Mouse (Mus musculus) left cerebral cortex, adult 8-10 months (tissue): ENCODE data around the gene Stk39. TPM values are rescaled to one million over a fixed set of nuclear protein-coding genes. Genes with fewer than 3 reads are reported as not detected.
A peak's percentile ranks its signal among the peaks of the same experiment; 100 is the strongest.

Source experiments
- DNase-seq, 2 experiments: peaks; one replicate each; pipeline ENCODE4 v3.0.0; 2022; ENCODE audit warnings: low spot score in 2 of 2
- total RNA-seq, 4 experiments: library from RNA; stranded (reverse); gene quantifications; 2 replicates each; pipeline ENCODE4 v1.2.4; 2022

The Stk39 gene
- total RNA-seq, 4 experiments from 2014 or later, result 88.4 to 96.1 (median 92.5) TPM

DNA sequence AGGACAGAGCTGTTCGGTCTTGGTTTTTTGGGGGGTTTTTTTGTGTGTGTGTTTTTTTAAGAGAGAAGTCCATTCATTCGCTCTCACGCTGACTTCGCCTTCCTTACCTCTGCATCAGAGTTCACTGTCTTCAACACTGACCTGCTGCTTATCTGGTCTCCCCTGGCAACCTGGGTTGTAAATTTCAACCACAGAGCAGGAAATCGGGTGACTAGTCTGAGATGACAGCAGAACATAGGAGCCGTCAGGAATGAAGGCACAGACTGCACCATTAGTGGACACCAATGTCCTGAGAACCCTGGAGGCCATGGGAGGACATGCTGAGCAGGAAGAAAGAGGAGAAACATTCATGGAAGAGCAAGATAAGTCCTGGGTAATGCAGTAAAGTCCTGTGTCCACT is 51.1 kb downstream of the Stk39 start:
- DNase-seq, result no peak

DNA sequence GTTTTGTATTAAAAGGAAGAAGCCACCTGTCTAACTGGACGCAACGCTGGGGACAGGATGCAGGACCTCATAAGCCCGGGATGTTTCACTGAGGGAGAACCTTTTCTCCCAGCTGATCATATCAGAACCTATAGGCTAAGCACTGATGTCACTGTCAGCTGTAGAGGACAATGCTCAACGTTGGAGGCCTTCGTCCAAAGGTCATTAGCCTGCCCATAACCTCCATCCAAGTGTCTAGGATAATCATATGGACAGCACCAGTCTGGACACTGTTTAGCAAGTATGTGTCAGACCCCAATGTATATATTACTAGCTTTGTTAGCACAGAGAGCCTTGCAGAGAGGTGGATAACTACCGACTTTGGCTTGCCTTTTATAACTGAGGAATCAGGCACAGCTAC is 51.8 kb downstream of the Stk39 start:
- DNase-seq, result no peak

DNA sequence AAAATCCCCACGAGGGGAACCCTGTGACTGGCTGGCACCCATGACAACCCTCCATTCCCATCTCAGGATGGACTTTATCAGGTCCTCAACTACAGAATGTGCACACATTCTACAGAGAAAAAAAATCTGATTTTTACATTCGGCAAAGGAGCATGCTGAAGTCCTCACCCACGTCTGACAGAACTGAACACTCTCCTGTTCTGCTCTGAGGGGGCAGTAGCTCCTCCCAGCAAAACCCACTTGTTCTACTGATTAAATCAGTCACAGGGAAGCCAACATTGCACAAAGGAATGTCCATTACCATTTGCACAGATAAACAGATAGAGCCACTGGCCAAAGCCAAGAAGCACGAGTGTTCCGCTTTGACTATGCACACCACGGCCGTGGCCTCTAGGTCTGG is 52.3 kb downstream of the Stk39 start:
- no peak for DNase-seq

DNA sequence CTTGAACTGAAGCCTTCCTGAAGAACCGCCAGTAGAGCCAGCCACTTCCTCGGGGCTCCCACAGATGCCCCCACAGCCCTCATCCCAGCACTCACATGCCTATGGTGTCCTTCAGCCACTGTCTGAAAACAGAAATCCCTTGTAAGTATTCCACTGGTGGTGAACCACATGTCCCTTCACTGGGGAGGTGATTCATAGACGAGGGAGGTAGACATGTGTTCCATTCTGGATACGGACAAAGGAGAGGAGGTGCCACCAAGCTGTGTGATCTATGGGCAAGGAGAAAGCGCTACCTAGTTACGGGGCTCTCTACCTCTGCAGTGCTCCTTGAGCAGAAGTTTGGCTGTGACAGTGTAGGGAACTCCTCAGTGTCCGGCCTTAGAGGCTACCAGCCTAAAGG is 52.9 kb downstream of the Stk39 start:
- DNase-seq, result no peak

DNA sequence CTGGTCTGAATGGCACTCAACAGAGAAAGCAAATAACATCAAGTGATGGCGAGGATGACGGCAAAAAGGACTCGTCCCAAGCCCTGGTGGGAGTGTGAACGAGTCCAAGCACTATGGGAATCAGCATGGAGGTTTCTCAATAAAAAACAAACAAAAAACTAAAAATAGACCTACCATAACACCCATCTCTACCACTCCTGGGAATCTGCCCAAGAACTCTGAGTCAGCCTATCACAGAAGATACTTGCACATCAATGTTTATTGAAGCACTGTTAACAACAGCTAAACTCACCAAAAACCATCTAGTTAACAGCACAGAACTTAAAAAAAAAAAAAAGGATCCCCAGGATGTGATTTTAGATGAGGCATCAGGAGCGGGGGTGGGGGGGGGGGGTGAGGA is 55.0 kb downstream of the Stk39 start:
- DNase-seq, result peak in 1 of 2 experiments; percentile 49

DNA sequence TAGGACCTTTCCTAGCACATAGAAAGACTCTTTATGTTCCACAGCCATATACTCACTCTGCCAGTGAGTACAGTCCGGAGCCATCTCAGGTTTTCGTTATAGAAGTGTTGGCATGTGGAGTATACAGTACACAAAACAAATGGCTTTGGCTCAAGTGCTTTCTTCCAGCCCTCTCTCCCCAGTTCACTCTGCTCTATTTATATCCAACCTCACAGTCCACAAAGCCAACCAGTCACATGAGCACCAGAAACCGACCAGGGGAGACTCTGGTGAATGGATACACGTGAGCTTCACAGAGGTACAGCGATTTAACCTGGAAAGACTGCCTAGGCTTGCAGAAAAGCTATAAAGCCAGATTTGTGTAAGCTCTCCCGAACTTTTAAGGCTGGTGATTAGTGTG is 56.4 kb downstream of the Stk39 start:
- DNase-seq, result no peak

DNA sequence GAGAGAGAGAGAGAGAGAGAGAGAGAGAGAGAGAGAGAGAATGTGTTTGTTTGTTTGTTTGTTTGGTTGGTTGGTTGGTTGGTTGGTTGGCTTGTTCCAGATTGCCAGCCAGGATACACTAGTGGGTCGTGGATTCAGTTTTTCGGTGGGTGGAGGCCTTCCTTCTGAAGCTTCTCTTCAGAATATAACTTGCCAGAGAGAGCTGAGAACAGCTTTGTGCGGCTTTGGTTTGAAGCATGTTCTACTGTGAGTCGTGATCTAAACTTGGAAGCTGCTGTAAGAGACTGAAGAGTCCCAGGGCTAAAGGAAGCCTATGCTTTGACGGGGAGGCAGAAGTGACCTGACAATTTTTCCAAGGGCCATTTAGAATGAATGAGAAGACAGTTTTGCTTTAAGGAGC is 59.9 kb downstream of the Stk39 start:
- DNase-seq, result no peak

DNA sequence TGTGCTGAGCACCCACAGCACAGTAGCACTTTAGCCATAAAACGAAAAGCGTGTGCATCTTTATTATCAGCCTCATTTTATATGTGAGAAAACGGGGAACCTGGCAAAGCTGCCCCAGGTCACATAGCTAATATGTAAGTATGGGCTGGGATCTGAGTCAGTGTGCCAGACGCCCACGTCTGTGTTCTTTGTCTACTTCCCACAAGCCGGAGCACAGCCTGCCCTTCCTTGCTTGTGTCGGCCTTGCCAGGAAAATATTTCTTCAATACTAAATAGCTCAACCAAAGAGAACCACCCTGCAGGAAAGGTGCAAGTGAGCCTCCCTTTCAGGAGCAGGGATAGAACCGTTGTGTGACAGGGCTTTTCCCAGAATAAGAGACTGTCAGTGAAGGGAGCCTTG is 60.9 kb downstream of the Stk39 start:
- DNase-seq, result no peak

DNA sequence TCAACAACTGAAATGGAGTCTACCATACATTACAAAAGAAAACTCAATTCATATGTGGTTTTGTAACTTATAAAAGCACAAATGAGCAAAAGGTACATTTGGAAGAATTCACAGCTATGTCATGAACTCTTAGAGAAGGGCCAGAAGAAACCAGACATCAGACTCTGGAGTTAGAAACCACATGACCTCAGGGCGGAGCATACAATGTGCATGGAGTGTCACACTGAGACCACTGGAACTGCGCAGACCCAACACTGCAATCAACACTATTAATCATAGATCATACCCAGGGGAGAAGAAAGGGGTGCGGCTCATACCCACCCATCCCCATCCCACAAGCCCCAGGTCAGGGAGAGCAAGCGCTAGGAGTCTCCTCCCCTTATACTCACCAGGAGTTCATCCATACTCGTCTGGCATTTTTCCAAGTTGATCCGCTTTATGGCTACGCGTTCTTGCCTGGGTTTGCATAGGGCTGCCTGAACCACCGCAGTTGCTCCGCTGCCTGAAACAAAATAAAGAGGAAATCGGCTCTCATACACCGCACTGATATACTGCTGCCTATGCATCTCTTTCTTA is 62.3 kb downstream of the Stk39 start:
- no peak for DNase-seq

DNA sequence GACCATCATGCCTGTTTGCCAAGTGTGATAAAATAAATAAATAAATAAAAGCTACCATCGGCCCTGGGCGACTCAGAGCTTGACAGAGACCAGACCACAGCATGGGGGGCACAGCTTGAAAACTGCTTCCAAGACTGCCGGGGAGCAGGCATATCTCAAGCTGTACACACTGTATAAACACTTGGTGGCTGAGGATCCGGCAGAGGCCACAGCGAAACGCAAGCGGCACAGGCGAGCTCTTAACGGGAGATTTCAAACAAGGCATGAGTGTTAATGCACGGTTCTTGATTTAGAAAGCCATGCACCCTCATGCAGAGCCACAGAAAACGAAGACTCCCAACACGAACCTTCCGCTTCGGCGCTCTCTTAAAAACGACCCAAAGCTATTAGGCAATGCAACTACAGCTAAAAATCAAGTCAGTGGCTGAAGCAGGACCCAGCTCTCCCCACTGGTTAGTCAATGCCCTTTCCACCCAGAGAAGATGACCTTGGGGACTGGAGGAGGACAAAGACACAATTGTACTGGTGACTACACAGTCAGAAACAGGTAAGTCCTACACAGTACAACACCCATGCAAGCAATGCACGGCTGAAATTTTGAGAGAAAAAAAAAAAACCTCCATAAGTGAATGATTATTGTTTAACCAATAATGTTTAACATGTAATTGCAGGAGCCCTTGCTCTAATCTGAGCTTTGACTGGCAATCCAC is 63.6 kb downstream of the Stk39 start:
- DNase-seq, result no peak

DNA sequence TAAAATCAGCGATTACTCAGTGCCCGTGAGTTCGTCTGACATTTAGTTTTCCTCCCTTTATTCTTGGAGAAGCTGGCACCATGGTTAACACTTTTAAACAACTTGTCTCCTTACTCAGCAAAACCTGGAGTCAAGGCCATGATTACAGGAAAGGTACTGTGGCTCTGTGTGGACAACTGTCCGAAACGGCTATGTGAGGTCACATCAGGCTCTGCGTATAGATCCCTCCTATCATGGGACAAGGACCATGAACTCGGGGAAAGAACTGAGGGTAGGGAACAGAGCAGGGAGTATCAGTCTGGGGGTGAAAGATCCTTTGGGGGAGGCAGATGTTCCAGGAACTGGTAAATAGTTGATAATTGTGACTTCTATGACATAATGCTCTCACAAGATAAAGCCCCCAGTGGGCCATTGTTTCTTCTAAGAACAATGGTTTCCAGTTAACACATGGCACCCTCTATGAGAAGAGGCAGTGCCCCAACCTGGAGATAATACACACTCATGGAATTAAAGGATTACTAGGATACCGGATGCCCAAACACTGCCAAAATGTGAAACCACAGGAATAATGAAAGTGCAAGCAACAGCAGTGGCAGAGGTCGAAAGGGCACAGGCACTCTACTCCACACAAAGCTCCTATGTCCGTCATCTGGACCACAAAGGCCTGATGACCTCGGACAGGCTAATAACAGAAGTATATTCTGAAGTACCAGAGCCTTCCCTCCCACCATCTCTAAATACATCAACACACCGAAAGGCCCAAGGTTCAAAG is 64.7 kb downstream of the Stk39 start:
- DNase-seq, result no peak

DNA sequence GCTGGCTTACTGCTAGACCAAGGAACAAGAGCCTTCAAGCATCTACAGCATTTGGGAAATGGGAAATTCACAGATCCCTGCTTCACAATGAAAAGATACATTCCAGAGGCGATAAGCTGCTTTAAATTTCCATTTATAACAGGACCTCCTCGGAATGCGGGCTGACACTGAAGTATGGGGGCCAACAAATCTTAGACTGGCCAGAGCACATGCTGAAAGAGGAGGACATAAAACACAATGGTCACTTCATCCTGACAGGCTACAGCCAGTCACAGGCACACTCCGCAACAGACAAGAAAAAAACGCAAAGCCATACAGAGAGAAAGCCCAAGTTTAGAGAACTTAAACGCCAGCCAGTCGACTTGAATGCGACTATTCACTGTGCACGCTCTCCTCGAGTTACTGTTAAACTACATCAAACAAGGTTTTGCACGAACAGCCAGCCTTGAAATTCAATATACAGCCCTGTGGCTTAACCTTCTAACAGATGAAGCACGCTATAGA is 65.4 kb downstream of the Stk39 start:
- DNase-seq, result no peak

DNA sequence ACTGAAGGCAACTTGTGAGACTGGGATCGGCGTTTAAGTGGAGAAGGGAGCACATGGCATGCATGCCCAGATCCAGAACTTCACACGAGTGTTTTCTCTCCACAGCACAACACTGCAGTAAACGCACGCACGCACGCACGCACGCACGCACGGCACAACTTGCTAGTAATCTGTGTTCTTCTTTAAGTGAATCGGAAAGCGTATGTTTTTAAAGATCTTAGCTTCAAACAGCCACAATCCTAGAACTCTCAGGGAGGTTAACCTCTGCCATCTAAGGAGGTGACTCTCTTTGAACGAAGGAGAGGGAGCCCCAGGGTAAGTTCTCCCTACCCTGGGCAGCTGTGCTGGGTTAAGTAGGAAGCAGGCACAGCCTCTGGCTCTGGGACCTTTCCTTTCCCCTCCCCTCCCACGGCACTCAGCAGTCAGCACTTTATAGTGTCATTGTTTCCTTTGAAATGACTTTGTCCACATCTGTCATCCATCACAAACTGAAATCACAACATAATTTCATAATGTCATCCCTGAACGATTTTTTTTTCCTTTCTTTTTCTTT is 66.8 kb downstream of the Stk39 start:
- DNase-seq, result no peak

DNA sequence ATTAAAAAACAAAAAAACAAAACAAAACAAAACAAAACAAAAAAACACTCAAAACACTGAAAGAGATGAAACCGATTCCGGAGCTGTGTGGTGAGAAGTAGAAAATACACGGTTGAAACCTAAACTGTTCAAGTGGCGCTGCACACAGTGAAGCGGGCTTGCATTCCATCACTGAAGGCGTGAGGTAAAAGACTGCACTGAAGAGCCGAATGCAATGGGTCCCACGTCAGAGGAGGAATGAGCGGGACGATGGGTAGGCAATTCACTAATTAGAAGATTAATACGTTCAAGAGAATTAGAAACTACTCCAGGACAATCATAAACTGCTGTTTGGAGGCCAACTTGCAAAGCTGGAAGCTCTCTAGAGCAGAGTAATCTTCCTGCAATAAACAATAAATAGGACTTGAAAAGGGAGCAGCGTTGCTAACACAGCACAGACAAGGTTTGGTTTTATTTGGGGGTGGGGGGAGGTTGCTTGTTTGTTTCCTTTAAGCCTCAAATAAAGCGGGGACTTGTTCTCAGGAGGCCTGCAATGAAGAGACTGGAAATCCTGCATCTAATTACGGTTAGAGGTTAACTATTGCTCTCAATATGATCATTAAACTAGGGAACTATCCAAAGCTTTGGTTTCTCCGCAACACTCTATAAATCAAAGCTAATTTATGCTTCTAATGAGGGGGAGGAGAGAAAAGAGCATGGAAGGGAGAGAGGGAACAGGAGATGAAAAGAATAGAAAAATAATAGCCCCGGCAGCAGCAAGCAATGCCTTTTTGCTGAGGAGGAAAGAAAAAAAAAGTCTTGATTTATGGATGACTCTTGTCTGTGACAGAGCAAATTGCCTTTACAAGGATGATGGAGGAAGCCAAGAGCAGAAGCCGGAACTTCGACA is 67.5 kb downstream of the Stk39 start:
- no peak for DNase-seq

DNA sequence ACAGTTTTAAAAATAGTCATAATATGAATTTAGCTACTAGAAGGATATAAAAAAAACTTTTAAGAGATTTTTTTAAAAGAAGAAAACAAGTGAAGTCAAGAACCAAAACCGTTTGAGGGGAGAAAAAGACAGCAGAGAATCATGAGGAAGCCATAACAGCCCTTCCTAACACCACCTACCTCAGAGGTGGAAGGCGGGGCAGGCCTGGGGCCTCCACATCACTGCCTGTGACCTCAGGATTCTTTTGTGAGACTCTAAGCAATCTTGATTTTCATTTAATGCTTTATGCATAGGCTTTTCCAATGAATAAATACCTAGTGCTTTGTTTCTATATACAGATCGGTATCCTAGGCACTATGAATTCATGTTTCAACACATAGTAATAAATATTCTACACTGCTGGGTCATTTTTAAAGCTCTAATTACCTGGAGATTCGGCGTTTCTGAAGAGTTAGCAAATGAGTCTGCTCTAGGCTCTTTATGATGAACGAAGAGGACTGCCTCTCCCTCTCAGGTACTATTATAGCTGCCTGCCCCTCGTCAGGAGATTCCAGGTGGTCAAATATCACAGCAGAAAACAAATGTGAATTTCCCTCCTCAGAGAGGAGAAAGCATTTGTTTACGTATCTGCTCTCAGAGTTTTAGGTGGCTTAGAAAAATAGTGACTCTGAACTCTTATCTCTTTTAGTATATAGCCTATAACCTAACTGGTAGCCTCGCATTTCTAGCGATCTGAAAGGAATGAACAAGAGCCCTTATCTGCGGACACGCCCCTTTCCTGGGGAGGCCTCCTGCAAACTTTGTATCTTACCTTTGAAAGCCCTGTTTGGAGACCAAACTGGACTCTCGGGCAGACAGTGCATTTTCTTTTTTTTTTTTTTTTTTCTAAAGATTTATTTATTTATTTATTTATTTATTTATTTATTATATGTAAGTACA is 78.2 kb downstream of the Stk39 start:
- DNase-seq, result no peak

DNA sequence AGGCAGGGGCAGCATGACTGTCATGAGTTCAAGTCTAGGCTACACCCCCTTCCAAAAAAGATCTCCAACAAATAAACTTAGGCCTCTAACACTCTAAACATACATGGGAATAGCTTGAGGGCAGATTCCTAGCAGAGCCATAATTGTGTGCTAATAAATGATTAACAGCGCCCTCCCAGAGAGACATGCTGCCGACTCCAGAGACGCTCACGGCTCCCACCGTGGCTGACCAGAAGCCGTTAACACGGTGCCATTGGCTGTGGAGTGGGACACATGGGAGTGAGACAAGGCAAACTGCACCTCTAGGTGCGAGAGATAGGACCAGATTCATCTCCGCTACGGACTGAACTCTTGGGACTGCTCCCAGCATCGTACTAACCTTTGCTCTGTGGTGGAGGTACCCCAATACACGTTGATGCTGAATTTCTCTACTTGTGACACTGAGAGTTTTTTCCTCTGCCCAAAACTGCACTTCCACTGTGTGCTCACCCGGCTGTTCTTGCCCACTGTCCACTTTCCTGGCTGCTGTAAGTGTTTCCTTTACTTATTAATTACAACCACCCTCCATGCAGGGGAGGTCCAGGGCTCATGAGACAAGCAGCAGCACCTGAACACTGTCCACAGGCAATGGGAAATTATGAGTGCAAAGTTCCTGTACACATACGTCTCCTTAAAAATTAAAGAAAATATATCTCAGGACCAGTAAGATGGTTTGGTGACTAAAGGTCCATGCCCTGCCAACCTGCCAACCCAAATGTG is 84.1 kb downstream of the Stk39 start:
- DNase-seq, result no peak

DNA sequence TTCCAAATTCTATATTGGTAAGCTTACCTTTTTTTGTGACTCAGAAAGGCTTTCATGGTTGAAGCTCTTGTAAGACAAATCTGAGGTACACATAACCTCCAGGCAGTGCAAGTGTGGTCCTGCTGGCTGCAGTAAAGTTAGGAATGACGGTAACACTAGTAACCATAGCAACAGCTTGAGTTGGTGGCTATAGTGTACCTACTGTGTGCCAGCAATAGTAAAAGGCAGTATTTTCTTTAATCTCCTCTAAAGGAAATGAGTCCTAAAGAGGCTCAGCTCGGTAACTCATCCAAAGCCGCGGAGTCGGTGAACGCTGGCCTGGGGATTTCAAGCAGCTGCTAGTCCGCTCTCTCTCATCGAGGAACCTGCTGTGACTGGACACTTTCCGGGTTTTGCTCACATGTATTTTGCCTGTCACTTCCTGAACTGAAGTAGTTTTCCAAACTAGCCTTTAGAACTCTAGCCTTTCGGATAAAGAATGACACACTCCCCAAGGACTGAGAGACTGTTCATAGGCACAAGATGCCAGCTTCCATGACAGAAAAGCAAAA is 85.7 kb downstream of the Stk39 start:
- no peak for DNase-seq

DNA sequence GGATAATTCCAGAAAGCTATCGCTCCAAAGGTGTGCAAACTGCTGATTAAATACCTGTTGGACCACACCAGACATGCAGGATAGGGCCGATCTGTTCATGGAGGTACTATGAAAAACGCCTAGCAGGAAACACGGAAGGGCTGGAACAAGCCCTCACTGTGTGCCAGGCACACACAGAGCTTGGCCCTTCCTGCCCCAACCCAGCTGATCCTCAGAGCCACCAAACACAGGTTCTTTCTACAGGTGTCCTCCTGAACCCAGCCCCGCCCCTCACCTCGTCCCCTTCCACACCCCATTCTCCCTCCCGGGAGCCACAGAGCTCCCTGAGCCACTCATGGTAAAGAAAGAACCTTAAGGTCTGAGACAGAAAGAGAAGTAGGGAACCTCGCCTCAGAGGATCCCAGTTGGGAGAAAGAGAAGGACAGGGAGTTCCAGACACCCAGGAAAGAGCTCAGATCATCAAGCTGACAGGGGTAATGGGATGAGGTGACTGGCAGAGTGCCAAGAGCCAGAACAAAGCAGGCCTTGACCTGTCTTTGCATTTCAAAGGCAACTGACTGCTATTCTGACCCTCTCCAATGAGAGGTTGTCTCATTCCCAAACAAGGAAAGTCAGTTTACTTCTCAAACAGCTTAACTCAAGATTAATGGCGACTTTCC is 86.3 kb downstream of the Stk39 start:
- no peak for DNase-seq

DNA sequence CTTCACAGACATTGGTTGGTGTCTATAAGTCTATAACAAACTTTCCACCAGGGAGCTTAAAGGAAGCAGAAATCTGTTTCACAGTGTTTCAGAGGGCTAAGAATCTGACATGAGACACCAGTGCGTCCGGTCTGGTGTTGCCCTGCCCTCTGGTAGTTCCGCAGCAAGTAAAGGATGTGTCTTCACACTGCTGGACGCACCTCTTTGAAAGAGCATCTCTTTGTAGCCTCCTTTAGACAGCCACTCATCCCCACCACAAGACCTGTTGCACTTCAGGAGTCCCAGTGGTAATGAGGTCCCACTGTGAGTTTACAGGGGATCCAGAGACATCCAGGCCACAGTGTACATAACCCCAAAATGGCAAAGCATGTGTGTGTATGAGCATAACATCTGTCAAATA is 88.1 kb downstream of the Stk39 start:
- no peak for DNase-seq
